Mouse (Mus musculus): ENCODE measurements at regions not wholly inside any gene's neighbourhood (a gene's known extent, or its start where the extent isn't known, plus 50 kb on each side); places are given as distances from the start of the nearest gene placed in this dataset.

DNA sequence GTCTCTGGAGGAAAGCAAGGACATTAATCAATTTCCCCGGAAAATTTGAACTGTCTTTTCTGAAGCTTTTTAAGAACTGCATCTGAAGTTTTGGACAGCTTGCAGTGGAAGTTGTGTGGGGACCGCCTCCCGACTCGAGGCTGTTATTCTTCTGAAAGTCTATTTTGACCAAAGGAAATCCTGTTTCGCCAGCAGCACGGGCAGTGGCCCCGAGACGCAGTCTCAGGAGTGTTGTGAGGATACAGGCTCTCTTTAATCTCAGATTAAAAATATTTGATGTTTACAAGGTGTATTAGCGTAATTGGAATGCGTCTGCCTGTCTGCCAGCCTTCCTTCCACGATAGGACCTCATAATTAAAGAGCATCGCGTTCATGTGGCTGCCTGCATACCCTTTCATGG lies 102.2 kb upstream of the Prdm1 start:
- DNase-seq (ENCODE audit: low spot score in 2 of 2) = no peak
- Histone ChIP-seq H3K27ac (peak overlapping the region; percentile 75), H3K4me3 (peak overlapping the region; percentile 8; the same call in 1 of the 2 replicates)
- TF ChIP-seq CTCF (conservative IDR thresholded peaks at IDR 0.05) = no peak

DNA sequence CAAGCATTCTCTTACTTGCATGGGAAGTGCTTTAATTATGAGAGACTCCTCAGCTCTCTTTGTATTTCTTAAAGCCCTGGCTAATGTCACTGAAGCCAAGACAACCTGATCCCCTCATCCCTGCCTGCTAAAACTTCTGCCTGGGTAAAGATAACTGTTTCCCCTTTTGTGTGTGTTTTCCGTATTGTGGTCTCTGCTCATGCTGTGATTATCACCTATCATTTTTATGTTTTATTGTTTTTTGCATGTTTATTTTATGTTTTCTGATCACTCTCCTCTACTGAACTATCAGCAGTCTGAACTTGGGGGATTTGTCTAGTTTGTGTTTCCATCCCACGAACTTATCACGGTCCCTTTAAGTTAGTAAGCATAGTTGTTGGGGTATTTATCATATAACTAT lies 100.1 kb upstream of the Prdm1 start:
- H3K4me3 ChIP-seq = no peak overlapping the region
- no peak for TF ChIP-seq CTCF (conservative IDR thresholded peaks at IDR 0.05)
- no peak overlapping the region for H3K27ac ChIP-seq
- DNase-seq (ENCODE audit: low spot score in 2 of 2) = no peak

DNA sequence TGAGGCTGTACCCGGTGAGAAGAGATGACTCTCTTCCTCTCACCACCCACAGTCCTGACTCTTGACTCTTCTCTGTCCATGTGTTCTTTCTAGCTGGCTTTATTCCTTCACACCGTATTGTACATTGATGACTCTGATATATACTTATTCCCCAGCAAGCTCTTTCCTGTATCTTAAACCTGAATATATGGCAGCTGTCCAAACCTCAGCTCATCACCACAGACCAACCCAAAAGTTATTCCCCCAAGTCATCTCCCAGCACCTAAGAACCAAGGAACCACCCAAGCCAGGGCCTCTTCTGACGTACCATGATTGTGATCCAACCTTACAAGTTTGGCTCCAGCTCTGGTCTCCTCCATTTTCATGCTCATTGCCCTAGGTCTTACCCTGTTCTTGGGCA lies 99.1 kb upstream of the Prdm1 start:
- no peak for DNase-seq (ENCODE audit: low spot score in 2 of 2)
- Histone ChIP-seq H3K27ac (no peak overlapping the region), H3K4me3 (no peak overlapping the region)
- no peak for TF ChIP-seq CTCF (conservative IDR thresholded peaks at IDR 0.05)

DNA sequence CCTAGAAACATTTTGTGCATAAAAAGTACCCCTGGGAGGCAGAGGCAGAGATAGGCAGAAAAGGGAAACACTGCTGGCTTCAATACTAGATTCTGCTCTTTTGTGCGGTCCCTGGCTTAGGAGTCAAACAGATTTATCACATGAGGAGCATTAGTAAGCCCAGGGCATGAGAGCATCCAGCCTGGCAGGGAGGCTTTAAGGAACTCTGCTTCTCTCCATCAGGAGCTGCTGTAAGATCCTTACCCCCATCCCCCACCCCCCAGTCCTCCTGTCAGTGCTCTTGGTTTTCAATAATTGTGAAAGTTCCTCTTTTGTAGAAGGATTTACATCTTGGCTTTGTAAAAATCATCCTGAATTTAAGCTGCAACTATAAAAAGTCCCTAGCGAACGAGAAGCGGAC lies 97.2 kb upstream of the Prdm1 start:
- H3K27ac ChIP-seq = no peak overlapping the region
- no peak overlapping the region for H3K4me3 ChIP-seq
- no peak for DNase-seq (ENCODE audit: low spot score in 2 of 2)
- no peak for TF ChIP-seq CTCF (conservative IDR thresholded peaks at IDR 0.05)

DNA sequence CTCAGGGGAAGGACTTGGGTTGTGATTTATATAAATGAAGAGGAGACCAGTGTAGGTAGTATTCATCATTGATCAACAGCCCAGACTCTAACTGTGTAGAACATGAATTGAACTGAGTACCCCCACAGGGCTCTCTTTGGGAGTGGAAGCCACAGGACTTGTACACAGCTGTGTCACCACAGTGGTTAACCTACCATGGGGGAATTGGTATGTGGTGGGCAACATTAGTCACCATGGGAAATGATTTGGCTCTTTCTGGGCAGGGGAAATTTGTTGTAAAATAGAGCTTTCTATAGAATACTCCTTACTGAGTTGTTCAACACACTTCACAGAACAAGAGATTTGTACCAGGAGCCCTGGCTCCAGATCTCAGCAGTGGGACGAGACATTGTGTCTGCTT lies 87.3 kb upstream of the Prdm1 start:
- DNase-seq (ENCODE audit: low spot score in 2 of 2) = no peak

DNA sequence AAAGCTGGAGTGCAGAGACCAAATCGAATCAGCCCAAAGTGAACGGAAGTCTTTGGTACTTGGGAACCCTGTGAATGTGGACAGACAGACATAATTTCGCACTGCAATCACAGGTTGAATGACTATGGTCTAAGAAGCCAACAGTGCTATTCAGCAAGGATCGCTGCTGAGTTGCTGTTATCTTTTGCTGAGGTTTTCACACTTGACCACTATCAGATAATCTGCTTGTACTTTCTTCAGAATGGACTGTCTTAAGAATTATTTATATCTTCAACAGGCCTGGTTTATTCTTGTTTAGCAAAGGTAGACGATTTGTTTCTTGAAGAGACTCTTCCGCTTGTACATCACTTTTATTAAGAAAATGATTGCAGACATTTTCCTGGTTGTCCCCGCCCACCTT lies 84.3 kb upstream of the Prdm1 start:
- Histone ChIP-seq H3K4me3 (no peak overlapping the region), H3K27ac (no peak overlapping the region)
- DNase-seq (ENCODE audit: low spot score in 2 of 2) = no peak
- no peak for TF ChIP-seq CTCF (conservative IDR thresholded peaks at IDR 0.05)

More for the DNA sequence above, 87.3 kb upstream of the Prdm1 start:
- no peak overlapping the region for H3K4me3 ChIP-seq
- no peak overlapping the region for H3K27ac ChIP-seq
- TF ChIP-seq CTCF (conservative IDR thresholded peaks at IDR 0.05) = no peak

DNA sequence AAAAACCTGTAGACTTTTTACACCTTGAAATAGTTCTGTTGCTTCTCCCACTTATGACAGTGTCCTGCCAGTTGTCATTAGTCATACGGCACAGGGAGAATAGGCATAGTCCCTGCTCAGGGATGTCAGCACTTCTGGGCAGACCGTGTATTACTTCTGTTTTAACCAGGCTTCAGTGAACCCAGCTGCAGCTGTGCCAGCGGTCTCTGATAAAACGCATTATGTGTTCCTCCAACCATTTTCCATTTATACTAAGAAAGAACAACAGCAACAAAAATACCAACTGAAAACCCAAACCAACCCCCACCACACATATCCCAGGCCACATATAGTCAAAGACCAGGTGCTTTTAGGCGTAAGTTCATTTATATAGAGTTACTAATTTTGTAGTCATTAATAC lies 83.1 kb upstream of the Prdm1 start:
- DNase-seq (ENCODE audit: low spot score in 2 of 2) = no peak
- Histone ChIP-seq H3K27ac (no peak overlapping the region), H3K4me3 (no peak overlapping the region)
- no peak for TF ChIP-seq CTCF (conservative IDR thresholded peaks at IDR 0.05)

DNA sequence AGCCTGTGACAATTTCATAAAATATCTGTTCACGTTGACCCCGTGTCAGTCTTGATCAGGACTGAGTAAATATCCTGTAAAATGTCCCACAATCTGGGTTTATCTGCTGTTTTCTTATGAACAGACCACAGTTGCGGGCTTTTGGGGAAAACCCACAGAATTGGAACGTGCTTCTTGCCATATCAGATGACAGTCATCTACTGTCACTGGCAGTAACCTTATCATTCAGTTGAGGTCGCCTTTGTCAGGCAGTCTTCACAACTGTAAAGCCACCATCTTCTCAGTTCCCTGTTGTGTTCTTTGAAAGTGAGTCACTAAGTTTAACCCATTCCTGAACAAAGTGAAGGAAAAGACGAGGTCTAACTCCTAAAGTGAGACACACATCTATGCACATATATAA lies 80.9 kb upstream of the Prdm1 start:
- Histone ChIP-seq H3K27ac (no peak overlapping the region), H3K4me3 (no peak overlapping the region)
- TF ChIP-seq CTCF (conservative IDR thresholded peaks at IDR 0.05) = no peak
- no peak for DNase-seq (ENCODE audit: low spot score in 2 of 2)

DNA sequence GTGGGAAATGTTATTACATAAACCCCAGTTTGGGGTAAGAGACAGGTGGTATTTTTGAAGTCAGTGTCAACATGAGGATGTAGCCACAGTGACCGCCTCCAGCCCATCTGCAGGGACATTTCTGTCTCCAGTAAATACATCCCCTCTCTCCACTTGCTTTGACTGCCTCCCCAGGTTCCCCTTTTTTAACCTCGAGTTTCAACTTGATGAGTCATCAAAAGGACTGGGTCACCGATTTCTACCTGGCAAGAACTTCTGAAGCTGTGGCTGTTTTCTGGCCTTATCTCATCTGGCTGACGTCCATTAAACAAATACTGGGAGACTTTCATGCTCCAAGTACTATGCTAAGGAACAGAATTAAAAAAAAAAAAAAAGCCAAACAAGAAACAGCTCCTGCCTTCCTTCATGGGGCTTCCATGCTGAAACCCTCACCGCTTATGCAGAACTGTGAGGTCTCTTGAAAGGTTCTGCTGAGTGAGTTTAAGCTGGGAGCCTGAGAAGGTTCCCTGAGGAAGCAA lies 79.1 kb upstream of the Prdm1 start:
- no peak for TF ChIP-seq CTCF (conservative IDR thresholded peaks at IDR 0.05)
- H3K4me3 ChIP-seq = no peak overlapping the region
- no peak overlapping the region for H3K27ac ChIP-seq
- peak in 1 of 2 experiments; percentile 16 for DNase-seq (ENCODE audit: low spot score in 2 of 2)

DNA sequence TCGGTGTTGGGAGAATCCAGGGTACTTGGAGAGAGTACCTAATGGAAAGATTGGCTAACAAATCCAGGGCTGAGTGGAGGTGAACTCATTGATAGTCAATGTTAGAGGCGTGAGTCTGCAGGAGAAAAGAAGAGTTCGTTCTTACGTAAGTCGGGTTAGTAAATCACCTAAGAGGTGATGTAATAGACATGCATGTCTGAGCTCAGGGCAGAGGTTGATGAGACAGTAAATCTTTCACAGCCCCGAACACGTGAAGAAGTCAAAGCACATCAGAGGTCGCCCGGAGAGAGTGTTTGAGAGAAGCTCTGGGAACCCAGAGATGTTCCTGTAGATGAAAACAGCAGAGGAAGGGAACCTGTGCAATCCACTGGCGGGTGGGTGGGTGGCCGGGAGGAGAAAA lies 76.2 kb upstream of the Prdm1 start:
- no peak overlapping the region for H3K4me3 ChIP-seq
- H3K27ac ChIP-seq = no peak overlapping the region
- no peak for TF ChIP-seq CTCF (conservative IDR thresholded peaks at IDR 0.05)
- DNase-seq (ENCODE audit: low spot score in 2 of 2) = no peak

DNA sequence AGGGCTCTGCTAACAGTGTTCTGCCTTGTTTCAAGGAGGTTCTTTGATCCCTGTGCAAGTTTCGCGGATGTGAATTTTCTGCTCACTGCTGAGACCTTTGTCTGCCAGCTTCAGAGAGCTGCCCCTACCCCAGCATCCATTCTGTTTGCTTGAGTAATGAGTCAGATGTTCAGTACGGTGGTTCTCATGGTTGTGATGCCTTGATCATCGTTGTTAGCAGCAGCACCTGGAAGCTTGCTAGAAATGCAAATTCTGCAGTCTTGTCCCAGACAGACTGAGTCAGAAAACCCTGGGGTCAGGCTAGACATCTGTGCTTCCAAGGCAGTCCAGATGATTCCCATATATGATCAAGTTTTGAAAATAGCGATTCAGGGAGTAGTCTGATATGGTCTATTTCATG lies 75.2 kb upstream of the Prdm1 start:
- Histone ChIP-seq H3K27ac (no peak overlapping the region), H3K4me3 (no peak overlapping the region)
- DNase-seq (ENCODE audit: low spot score in 2 of 2) = no peak
- TF ChIP-seq CTCF (conservative IDR thresholded peaks at IDR 0.05) = no peak

DNA sequence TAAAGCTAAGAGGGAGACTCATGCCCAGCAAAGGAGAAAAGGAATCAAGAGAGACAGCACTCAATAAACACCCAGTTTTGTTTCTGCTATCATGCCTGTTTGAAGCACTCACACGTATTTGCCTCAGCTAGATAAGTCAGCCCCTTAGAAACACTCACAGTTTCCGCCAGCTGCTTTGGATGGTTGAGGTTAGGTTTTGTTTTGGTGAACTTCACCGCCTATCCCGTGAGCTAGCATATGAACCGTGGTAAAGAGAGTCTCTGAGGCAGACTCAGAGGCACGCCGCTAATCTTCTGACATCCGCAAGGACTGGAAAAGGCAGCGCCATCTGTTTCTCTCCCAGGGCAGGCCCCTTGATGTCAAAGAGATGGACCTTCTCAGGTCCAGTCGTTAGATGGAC lies 73.2 kb upstream of the Prdm1 start:
- Histone ChIP-seq H3K4me3 (no peak overlapping the region), H3K27ac (no peak overlapping the region)
- TF ChIP-seq CTCF (conservative IDR thresholded peaks at IDR 0.05) = no peak
- DNase-seq (ENCODE audit: low spot score in 2 of 2) = no peak

DNA sequence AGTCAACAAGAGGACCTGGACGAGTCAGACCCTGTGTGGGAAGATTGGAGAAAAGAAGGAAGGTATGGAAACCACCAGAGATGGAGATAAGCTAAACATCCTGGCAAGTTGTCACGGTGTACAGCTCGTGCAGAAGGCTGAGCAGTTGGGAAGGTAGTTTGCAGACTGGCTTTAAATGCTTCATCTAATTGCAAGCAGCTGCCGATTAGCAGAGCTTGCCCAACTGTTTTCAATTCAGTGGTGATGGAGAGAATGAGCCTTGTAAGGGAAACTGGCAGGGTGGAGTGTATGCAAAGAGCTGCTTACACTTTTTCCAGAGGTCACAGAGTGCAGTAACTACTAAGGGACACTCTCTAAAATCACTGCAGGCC lies 71.6 kb upstream of the Prdm1 start:
- TF ChIP-seq CTCF (conservative IDR thresholded peaks at IDR 0.05) = no peak
- Histone ChIP-seq H3K27ac (peak overlapping the region; percentile 46; the same call in 1 of the 2 replicates), H3K4me3 (0 out of 2 replicates have a peak overlapping the region, but pooled peaks have one; percentile 1)
- peak; percentile 47 to 48 for DNase-seq (ENCODE audit: low spot score in 2 of 2)

DNA sequence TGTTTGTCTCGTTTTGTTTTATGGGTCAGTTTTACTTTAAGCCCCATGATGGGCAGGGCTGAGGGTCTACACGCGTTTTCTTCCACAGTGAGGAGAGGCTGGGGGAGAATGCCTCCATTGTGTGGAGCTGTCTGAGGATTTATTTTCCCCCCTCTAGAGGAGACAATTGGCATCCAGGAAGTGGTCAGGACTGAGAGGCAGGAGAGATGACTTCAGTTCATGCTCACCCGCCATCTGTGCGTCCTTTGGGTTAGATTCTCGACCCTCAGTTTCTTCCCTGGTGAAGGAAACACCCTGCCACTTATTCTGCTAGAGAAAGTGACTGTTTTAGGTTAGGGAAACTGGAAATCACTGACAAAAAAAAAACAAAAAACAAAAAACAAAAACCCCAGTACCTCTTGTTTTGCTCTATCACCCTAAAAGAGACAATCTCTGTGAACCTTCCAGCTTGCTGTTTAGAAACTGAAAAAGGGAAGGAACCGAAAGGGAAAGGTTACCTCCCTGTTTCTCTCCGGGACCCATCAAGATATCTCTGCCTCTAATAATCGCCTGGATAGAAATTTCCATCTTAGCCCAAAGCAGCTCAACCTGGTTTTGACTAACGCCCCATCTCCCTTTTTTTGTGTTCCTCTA lies 71.1 kb upstream of the Prdm1 start:
- Histone ChIP-seq H3K27ac (peak overlapping the region; percentile 46; the same call in 1 of the 2 replicates), H3K4me3 (0 out of 2 replicates have a peak overlapping the region, but pooled peaks have one; percentile 1)
- no peak for DNase-seq (ENCODE audit: low spot score in 2 of 2)
- no peak for TF ChIP-seq CTCF (conservative IDR thresholded peaks at IDR 0.05)
